Mouse (Mus musculus) megakaryocyte, embryonic 14.5 days (primary cell): ENCODE measurements at regions not wholly inside any gene's neighbourhood (a gene's known extent, or its start where the extent isn't known, plus 50 kb on each side); places are given as distances from the start of the nearest gene placed in this dataset.

Experiments
- H3K27me3 ChIP-seq: replicated peaks from 2 replicates; pipeline ENCODE3; 2012; ENCODE audit warnings: inconsistent platforms
- H3K36me3 ChIP-seq: replicated peaks from 2 replicates; pipeline ENCODE3; 2012; ENCODE audit warnings: low read length, inconsistent platforms, mixed read lengths
- H3K4me1 ChIP-seq: 2 replicates; pipeline ENCODE4 v1.6.1; 2012; ENCODE audit warnings: inconsistent platforms
- H3K4me3 ChIP-seq: replicated peaks from 2 replicates; pipeline ENCODE3; 2012; ENCODE audit warnings: moderate library complexity, mild to moderate bottlenecking, inconsistent platforms
- H3K9me3 ChIP-seq: 2 replicates; pipeline ENCODE4 v1.6.1; 2012; ENCODE audit warnings: inconsistent platforms
- FLI1 ChIP-seq: IDR thresholded peaks from 2 replicates; pipeline ENCODE4 v1.6.1; 2012; ENCODE audit warnings: low read length, inconsistent platforms, mixed read lengths
- GATA1 ChIP-seq: IDR thresholded peaks from 3 replicates; pipeline ENCODE4 v1.6.1; 2012; ENCODE audit warnings: mixed read lengths, low read length, inconsistent platforms, borderline replicate concordance

DNA sequence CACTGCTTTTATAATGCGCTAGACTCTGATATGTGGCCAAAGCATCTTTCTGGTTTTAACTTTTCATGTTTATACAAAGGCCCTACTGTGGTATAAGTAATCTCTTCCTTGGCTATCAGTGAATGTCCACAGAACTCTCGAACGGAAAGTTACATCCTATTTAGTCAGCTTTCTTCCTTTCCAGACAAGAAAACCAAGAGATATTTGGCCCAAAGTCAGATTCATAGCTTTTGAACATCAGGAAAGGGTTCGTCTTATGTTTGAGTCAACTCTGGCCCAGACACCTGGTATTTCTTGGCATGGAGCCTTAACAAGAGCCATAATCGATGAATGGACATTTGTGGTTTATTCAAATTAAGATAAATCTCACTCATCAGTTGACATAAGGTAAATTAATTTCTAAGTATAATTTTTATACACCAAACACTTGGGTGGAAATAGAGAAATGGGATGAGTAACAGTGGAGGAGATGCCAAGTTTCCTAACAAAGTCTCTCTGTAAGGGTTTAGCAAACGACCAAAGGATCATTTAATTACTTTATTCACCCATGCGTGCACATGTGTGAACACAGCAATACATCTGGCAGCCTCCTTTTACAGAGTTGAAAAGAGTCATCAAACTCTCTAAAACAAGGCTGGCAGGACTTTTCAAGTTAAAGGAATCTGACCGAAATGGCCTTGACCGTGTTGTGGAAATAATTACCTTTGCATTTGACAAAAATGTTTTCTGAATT lies 287.2 kb upstream of the Rbms1 start:
- TF ChIP-seq GATA1 (no peak), FLI1 (no peak)
- Histone ChIP-seq H3K27me3 (no peaks in the 10 kb centered on the region), H3K9me3 (no peaks in the 10 kb centered on the region), H3K4me1 (no peaks in the 10 kb centered on the region), H3K4me3 (no peak overlapping the region), H3K36me3 (no peaks in the 10 kb centered on the region)

DNA sequence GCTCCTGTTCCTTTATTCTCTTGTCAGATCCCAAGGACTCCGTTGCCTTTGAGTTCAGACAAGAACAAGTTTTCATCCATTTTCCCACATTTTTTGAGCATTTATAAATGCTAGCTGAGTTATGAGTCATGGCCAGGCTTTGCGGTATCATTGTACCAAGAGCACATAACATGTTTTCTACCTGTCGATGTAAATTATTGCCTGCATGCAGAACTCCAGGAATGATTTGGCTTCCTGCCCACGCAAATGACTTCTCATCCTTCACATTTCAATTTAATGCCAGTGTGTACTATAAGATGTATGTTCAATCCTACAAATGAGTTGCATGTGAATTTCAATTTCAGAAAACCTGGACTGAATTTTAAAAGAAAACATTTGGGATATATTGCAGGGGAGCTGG lies 285.0 kb upstream of the Rbms1 start:
- TF ChIP-seq FLI1 (no peak), GATA1 (no peak)

GRCm38 (mm10) chr2:61247336-61247735 lies 284.3 kb upstream of the Rbms1 start:
- no peaks in the 10 kb centered on the region for H3K9me3 ChIP-seq
- TF ChIP-seq FLI1 (no peak), GATA1 (no peak)

More for the DNA sequence above, 285.0 kb upstream of the Rbms1 start:
- Histone ChIP-seq H3K4me3 (no peak overlapping the region), H3K4me1 (no peaks in the 10 kb centered on the region), H3K27me3 (no peaks in the 10 kb centered on the region), H3K9me3 (no peaks in the 10 kb centered on the region), H3K36me3 (no peaks in the 10 kb centered on the region)

DNA sequence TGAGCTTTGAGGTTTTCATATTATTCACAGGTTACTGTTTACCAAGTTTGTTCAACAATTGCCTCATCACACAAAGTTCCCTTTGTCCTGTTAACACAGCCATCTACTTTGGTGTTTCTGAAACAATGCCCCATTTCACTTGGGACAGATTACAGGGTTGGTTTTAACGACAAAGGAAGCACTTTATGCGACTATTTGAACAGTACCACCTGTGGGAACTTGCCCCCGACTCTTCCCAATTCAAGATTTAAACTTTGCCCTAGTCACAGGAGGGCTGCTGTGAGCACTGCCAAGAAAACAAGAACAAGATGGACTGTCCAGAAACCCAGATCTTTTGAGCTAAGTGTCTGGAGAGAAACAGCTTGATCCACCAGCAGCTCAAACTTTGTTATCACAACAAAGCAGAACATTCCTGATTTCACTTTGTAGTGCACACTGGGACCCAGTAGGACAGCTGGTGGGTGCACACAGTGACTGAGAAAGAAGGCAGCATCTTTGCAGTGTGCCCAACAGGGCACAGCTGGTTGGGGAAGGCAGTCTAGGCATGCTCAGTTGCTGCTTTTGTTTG lies 283.8 kb upstream of the Rbms1 start:
- Histone ChIP-seq H3K27me3 (no peaks in the 10 kb centered on the region), H3K9me3 (no peaks in the 10 kb centered on the region), H3K4me1 (no peaks in the 10 kb centered on the region), H3K36me3 (no peaks in the 10 kb centered on the region), H3K4me3 (no peak overlapping the region)
- no peak for TF ChIP-seq GATA1
- no peak for TF ChIP-seq FLI1

More at GRCm38 (mm10) chr2:61247336-61247735, 284.3 kb upstream of the Rbms1 start:
- Histone ChIP-seq H3K36me3 (no peaks in the 10 kb centered on the region), H3K27me3 (no peaks in the 10 kb centered on the region), H3K4me3 (no peak overlapping the region), H3K4me1 (no peaks in the 10 kb centered on the region)

GRCm38 (mm10) chr2:61245526-61245925 lies 282.5 kb upstream of the Rbms1 start:
- Histone ChIP-seq H3K36me3 (no peaks in the 10 kb centered on the region), H3K4me1 (no peaks in the 10 kb centered on the region), H3K4me3 (no peak overlapping the region), H3K9me3 (0 out of 2 replicates have a peak, but pooled peaks cover 3% of the 10 kb centered on the region), H3K27me3 (no peaks in the 10 kb centered on the region)
- no peak for TF ChIP-seq FLI1
- TF ChIP-seq GATA1, result no peak

GRCm38 (mm10) chr2:61221676-61222075 lies 258.7 kb upstream of the Rbms1 start:
- peaks cover 5% of the 10 kb centered on the region; the same call in 1 of the 2 replicates for H3K9me3 ChIP-seq
- H3K4me1 ChIP-seq, result no peaks in the 10 kb centered on the region
- no peaks in the 10 kb centered on the region for H3K36me3 ChIP-seq
- peaks cover 2% of the 10 kb centered on the region for H3K27me3 ChIP-seq
- TF ChIP-seq FLI1 (no peak), GATA1 (no peak)
- H3K4me3 ChIP-seq, result no peak overlapping the region

DNA sequence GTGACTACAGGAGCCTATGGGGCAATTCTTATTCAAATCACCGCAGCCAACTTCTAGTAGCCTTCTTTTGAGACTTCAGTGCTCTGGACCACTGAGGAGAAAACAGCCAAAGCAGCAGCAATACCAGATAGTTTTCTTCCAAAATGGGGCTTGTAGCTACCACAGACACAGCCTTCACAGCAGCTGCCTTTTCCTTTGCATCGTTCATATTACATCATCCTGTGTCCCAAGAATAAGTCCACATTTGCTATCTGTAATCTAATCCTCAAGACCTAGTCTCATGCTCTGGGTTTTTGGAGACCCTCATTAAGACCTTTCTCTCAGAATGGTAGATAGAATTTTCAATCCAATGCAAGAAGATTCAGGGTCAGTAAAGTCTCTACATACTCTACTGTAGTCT lies 258.2 kb upstream of the Rbms1 start:
- H3K9me3 ChIP-seq, result peaks cover 5% of the 10 kb centered on the region; the same call in 1 of the 2 replicates
- TF ChIP-seq GATA1, result no peak
- H3K4me1 ChIP-seq, result no peaks in the 10 kb centered on the region
- no peaks in the 10 kb centered on the region for H3K36me3 ChIP-seq
- H3K4me3 ChIP-seq, result no peak overlapping the region
- peaks cover 2% of the 10 kb centered on the region for H3K27me3 ChIP-seq

GRCm38 (mm10) chr2:61213951-61214350 lies 251.0 kb upstream of the Rbms1 start:
- Histone ChIP-seq H3K36me3 (no peaks in the 10 kb centered on the region), H3K4me1 (no peaks in the 10 kb centered on the region), H3K27me3 (no peaks in the 10 kb centered on the region), H3K4me3 (no peak overlapping the region), H3K9me3 (no peaks in the 10 kb centered on the region)
- no peak for TF ChIP-seq GATA1
- TF ChIP-seq FLI1, result no peak

- H3K4me3 ChIP-seq, result no peak overlapping the region
- H3K36me3 ChIP-seq, result no peaks in the 10 kb centered on the region
- no peaks in the 10 kb centered on the region for H3K27me3 ChIP-seq
- TF ChIP-seq GATA1 (no peak), FLI1 (no peak)
- no peaks in the 10 kb centered on the region for H3K9me3 ChIP-seq
- no peaks in the 10 kb centered on the region for H3K4me1 ChIP-seq
Observed at GRCm38 (mm10) chr2:61201387-61201786, 238.4 kb upstream of the Rbms1 start.

DNA sequence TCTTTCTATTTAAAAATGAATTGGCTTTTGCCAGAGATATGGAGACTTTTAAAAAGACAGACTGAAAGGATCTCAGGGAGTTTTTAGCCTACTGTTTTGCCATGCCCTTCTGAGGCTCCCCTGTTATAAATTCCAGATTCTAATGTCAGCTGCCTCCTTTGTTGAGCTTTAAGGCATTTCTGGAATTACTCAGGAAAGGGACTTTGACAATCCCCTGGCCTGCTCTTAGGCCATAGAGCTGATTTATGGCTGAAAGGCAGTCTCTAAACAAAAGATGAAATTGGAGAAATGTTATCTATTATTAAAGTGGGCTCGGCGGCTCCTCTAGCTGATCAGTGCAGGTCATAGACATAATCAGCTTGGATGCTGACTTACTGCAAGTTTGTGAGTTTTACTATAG lies 231.0 kb upstream of the Rbms1 start:
- no peaks in the 10 kb centered on the region for H3K4me1 ChIP-seq
- H3K27me3 ChIP-seq, result peaks cover under 1% of the 10 kb centered on the region
- H3K36me3 ChIP-seq, result no peaks in the 10 kb centered on the region
- TF ChIP-seq FLI1 (no peak), GATA1 (no peak)
- H3K4me3 ChIP-seq, result no peak overlapping the region
- H3K9me3 ChIP-seq, result no peaks in the 10 kb centered on the region
